Mouse (Mus musculus): ENCODE measurements around the gene Zfp872. TPM values are rescaled to one million over a fixed set of nuclear protein-coding genes. Genes with fewer than 3 reads are reported as not detected.

The Zfp872 gene
- polyA plus RNA-seq, 1 experiment from 2014 or later, result not detected

GRCm38 (mm10) chr9:22230556-22230955, 42.7 kb downstream of the Zfp872 start:
- Histone ChIP-seq H3K36me3 (ENCODE audit: control insufficient read depth, insufficient read depth, low read length) (no peaks in the 10 kb centered on the region), H3K4me1 (replicated peaks; ENCODE audit: control insufficient read depth, insufficient read depth, low read length) (no peaks in the 10 kb centered on the region), H3K27me3 (ENCODE audit: control insufficient read depth, insufficient read depth, low read length) (no peaks in the 10 kb centered on the region), H3K4me2 (replicated peaks; ENCODE audit: low read depth, low read length) (no peak overlapping the region), H3K9me3 (ENCODE audit: control insufficient read depth, low read length) (no peaks in the 10 kb centered on the region), H3K9ac (ENCODE audit: low read depth, low read length) (no peak overlapping the region), H3K4me3 (ENCODE audit: low read depth, low read length) (no peak overlapping the region), H3K27ac (ENCODE audit: low read depth, low read length) (no peak overlapping the region)
- DNase-seq (ENCODE audit: low spot score), result no peak
- ATAC-seq (ENCODE audit: low FRiP score), result no peak

GRCm38 (mm10) chr9:22240001-22240400, 52.1 kb downstream of the Zfp872 start:
- Histone ChIP-seq H3K4me1 (replicated peaks; ENCODE audit: control insufficient read depth, insufficient read depth, low read length) (no peaks in the 10 kb centered on the region), H3K4me2 (replicated peaks; ENCODE audit: low read depth, low read length) (no peak overlapping the region), H3K36me3 (ENCODE audit: control insufficient read depth, insufficient read depth, low read length) (peaks cover 6% of the 10 kb centered on the region), H3K9ac (ENCODE audit: low read depth, low read length) (no peak overlapping the region), H3K9me3 (ENCODE audit: control insufficient read depth, low read length) (no peaks in the 10 kb centered on the region), H3K27me3 (ENCODE audit: control insufficient read depth, insufficient read depth, low read length) (no peaks in the 10 kb centered on the region), H3K27ac (ENCODE audit: low read depth, low read length) (no peak overlapping the region), H3K4me3 (ENCODE audit: low read depth, low read length) (no peak overlapping the region)
- DNase-seq (ENCODE audit: low spot score) (no peak), ATAC-seq (ENCODE audit: low FRiP score) (no peak)
- 91% methylated on average over 4 of the region's 4 CpGs for WGBS

GRCm38 (mm10) chr9:22244242-22244641, 56.4 kb downstream of the Zfp872 start:
- Histone ChIP-seq H3K9ac (ENCODE audit: low read depth, low read length) (no peak overlapping the region), H3K4me2 (replicated peaks; ENCODE audit: low read depth, low read length) (no peak overlapping the region), H3K27me3 (ENCODE audit: control insufficient read depth, insufficient read depth, low read length) (no peaks in the 10 kb centered on the region), H3K4me1 (replicated peaks; ENCODE audit: control insufficient read depth, insufficient read depth, low read length) (no peaks in the 10 kb centered on the region), H3K9me3 (ENCODE audit: control insufficient read depth, low read length) (no peaks in the 10 kb centered on the region; the same call in 1 of the 2 replicates), H3K4me3 (ENCODE audit: low read depth, low read length) (no peak overlapping the region), H3K36me3 (ENCODE audit: control insufficient read depth, insufficient read depth, low read length) (peaks cover 16% of the 10 kb centered on the region), H3K27ac (ENCODE audit: low read depth, low read length) (no peak overlapping the region)
- no peak for DNase-seq (ENCODE audit: low spot score)
- WGBS, result 89% methylated on average over 2 of the region's 2 CpGs
- no peak for ATAC-seq (ENCODE audit: low FRiP score)

Other genes with a start within 250 kb of the Zfp872 start
- 14.6 and 20.4 TPM in 2 replicates for gene Swsap1, start 232.3 kb upstream of the Zfp872 start, polyA plus RNA-seq (2014; fragmentation: Nextera tagmentation; extraction: Ambion mirVana)
- 4.2 and 5.2 TPM in 2 replicates for gene Epor, start 224.6 kb upstream of the Zfp872 start, polyA plus RNA-seq (2014; fragmentation: Nextera tagmentation; extraction: Ambion mirVana)
- 2.0 and 2.1 TPM in 2 replicates for gene Rgl3, start 198.6 kb upstream of the Zfp872 start, polyA plus RNA-seq (2014; fragmentation: Nextera tagmentation; extraction: Ambion mirVana)
- gene Ccdc151, start 185.5 kb upstream of the Zfp872 start, polyA plus RNA-seq (2014; fragmentation: Nextera tagmentation; extraction: Ambion mirVana), result 5.5 and 5.7 TPM in 2 replicates
- gene Prkcsh, start 185.3 kb upstream of the Zfp872 start, polyA plus RNA-seq (2014; fragmentation: Nextera tagmentation; extraction: Ambion mirVana), result 84.6 TPM in 2 replicates
- 72.9 and 85.2 TPM in 2 replicates for gene Elavl3, start 136.1 kb upstream of the Zfp872 start, polyA plus RNA-seq (2014; fragmentation: Nextera tagmentation; extraction: Ambion mirVana)
- gene Gm49318, start 116.8 kb upstream of the Zfp872 start, polyA plus RNA-seq (2014; fragmentation: Nextera tagmentation; extraction: Ambion mirVana), result 0.56 TPM in 1 of 2 replicates, not detected in the other
- gene Zfp653, start 116.7 kb upstream of the Zfp872 start, polyA plus RNA-seq (2014; fragmentation: Nextera tagmentation; extraction: Ambion mirVana), result 8.1 and 9.2 TPM in 2 replicates
- 32.4 and 38.4 TPM in 2 replicates for gene Ecsit, start 102.7 kb upstream of the Zfp872 start, polyA plus RNA-seq (2014; fragmentation: Nextera tagmentation; extraction: Ambion mirVana)
- 1.8 and 2.1 TPM in 2 replicates for gene Cnn1, start 88.9 kb upstream of the Zfp872 start, polyA plus RNA-seq (2014; fragmentation: Nextera tagmentation; extraction: Ambion mirVana)
- 211 and 213 TPM in 2 replicates for gene Elof1, start 70.9 kb upstream of the Zfp872 start, polyA plus RNA-seq (2014; fragmentation: Nextera tagmentation; extraction: Ambion mirVana)
- 17.1 and 18.7 TPM in 2 replicates for gene Acp5, start 52.4 kb upstream of the Zfp872 start, polyA plus RNA-seq (2014; fragmentation: Nextera tagmentation; extraction: Ambion mirVana)
- 60.5 and 64.1 TPM in 2 replicates for gene Pigyl, start 31.2 kb upstream of the Zfp872 start, polyA plus RNA-seq (2014; fragmentation: Nextera tagmentation; extraction: Ambion mirVana)
- 11.9 and 13.4 TPM in 2 replicates for gene Zfp809, start 37.6 kb downstream of the Zfp872 start, polyA plus RNA-seq (2014; fragmentation: Nextera tagmentation; extraction: Ambion mirVana)
- gene Zfp599, start 71.8 kb downstream of the Zfp872 start, polyA plus RNA-seq (2014; fragmentation: Nextera tagmentation; extraction: Ambion mirVana), result 7.1 and 8.1 TPM in 2 replicates
- gene Zfp810, start 119.6 kb downstream of the Zfp872 start, polyA plus RNA-seq (2014; fragmentation: Nextera tagmentation; extraction: Ambion mirVana), result 25.5 and 34.1 TPM in 2 replicates
- gene Anln, start 201.1 kb downstream of the Zfp872 start, polyA plus RNA-seq (2014; fragmentation: Nextera tagmentation; extraction: Ambion mirVana), result 34.0 and 40.2 TPM in 2 replicates
- gene 9530077C05Rik, start 223.4 kb downstream of the Zfp872 start, polyA plus RNA-seq (2014; fragmentation: Nextera tagmentation; extraction: Ambion mirVana), result 9.3 and 9.8 TPM in 2 replicates

Measured in hindbrain, embryonic 11.5 days (tissue).